ENCODE assay signal across 25 mouse cellular contexts in genomic region chr17:31222810-31223310, GRCm38 (mm10). TPM values are rescaled to one million over a fixed set of nuclear protein-coding genes. Genes with fewer than 3 reads are reported as not detected.
DNase-seq lines count a peak whose midpoint lies in the region; ATAC-seq and TF ChIP-seq lines count a peak whose summit lies in the region.
"Had no signal": no experiment of that assay in that cellular context is flagged by ENCODE, and none has a peak within 500 bp of the region (broad histone marks: within the 10 kb centered on the region; RNA-seq: fewer than 3 reads in every experiment).

No protein-coding gene starts in this region.

- peak; percentile 39; the same call in 1 of the 2 replicates for ATAC-seq in lung, embryonic 15.5 days (ENCODE audit: borderline replicate concordance, extremely low read depth, low FRiP score, low TSS enrichment)
- ATAC-seq in lung, postnatal 0 days: no peak
- 0 out of 2 replicates have a peak, but pooled peaks have one; percentile 15 for ATAC-seq in common myeloid progenitor, adult 5-6 weeks (replicated peaks; ENCODE audit: low read depth, poor library complexity, severe bottlenecking)
- ATAC-seq in liver, postnatal 0 days: peak; percentile 33; the same call in 1 of the 2 replicates
- ATAC-seq: forebrain, embryonic 16.5 days; hindbrain, postnatal 0 days; midbrain, embryonic 13.5 days had no signal

- peaks cover 29% of the 10 kb centered on the region; the same call in 1 of the 2 replicates for H3K4me1 ChIP-seq in lung, embryonic 15.5 days
- no peaks in the 10 kb centered on the region; the same call in 1 of the 2 replicates for H3K4me1 ChIP-seq in lung, postnatal 0 days (ENCODE audit: insufficient read depth, low read depth, low read length)
- peaks cover 18% of the 10 kb centered on the region for H3K4me1 ChIP-seq in liver, postnatal 0 days (ENCODE audit: insufficient read depth)
- H3K4me1 ChIP-seq: heart, embryonic 13.5 days; limb, embryonic 15.5 days; midbrain, embryonic 13.5 days had no signal

- H3K27me3 ChIP-seq in lung, embryonic 15.5 days: no peaks in the 10 kb centered on the region
- no peaks in the 10 kb centered on the region for H3K27me3 ChIP-seq in lung, postnatal 0 days (replicated peaks; ENCODE audit: insufficient read depth, low read length)
- H3K27me3 ChIP-seq in liver, postnatal 0 days (ENCODE audit: insufficient read depth, low read length): no peaks in the 10 kb centered on the region
- H3K27me3 ChIP-seq: midbrain, embryonic 13.5 days had no signal

- H3K4me3 ChIP-seq in lung, embryonic 15.5 days: no peak overlapping the region
- H3K4me3 ChIP-seq in lung, postnatal 0 days (ENCODE audit: low read depth, low read length): no peak overlapping the region
- no peak overlapping the region for H3K4me3 ChIP-seq in liver, postnatal 0 days (ENCODE audit: low read depth, low read length)
- H3K4me3 ChIP-seq: heart, embryonic 13.5 days; limb, embryonic 15.5 days; midbrain, embryonic 13.5 days; myocyte had no signal

- WGBS in lung, embryonic 15.5 days: 26% methylated on average over 4 of the region's 4 CpGs
- 20% methylated on average over 4 of the region's 4 CpGs for WGBS in lung, postnatal 0 days
- WGBS in liver, postnatal 0 days (ENCODE audit: insufficient replicate concordance): 54% methylated on average over 4 of the region's 4 CpGs

- no peak for DNase-seq in lung, postnatal 0 days (ENCODE audit: low spot score)
- DNase-seq in liver, postnatal 0 days: no peak
- DNase-seq in thymus, postnatal 36 days: peak; percentile 44 to 51
- no peak for DNase-seq in adrenal gland, adult 8-10 months
- DNase-seq in gastrocnemius, adult 18-20 months (ENCODE audit: low spot score): no peak
- DNase-seq: cerebellum, adult 11 months; cerebellum, postnatal 36 days; heart, postnatal 4 days; kidney, adult 2 months; kidney, postnatal 14 days; lung, postnatal 4 days; right cerebral cortex, postnatal 4 days had no signal

- H3K9ac ChIP-seq in lung, embryonic 15.5 days: no peak overlapping the region
- H3K9ac ChIP-seq in lung, postnatal 0 days (replicated peaks; ENCODE audit: low read depth): no peak overlapping the region
- no peak overlapping the region for H3K9ac ChIP-seq in liver, postnatal 0 days (replicated peaks)
- H3K9ac ChIP-seq: heart, embryonic 13.5 days; limb, embryonic 15.5 days; midbrain, embryonic 13.5 days had no signal

- H3K27ac ChIP-seq in lung, embryonic 15.5 days: no peak overlapping the region
- no peak overlapping the region for H3K27ac ChIP-seq in lung, postnatal 0 days (ENCODE audit: low read length)
- H3K27ac ChIP-seq in liver, postnatal 0 days (ENCODE audit: low read depth): peak overlapping the region; percentile 34; the same call in 1 of the 2 replicates
- H3K27ac ChIP-seq: heart, embryonic 13.5 days; hindbrain, postnatal 0 days; limb, embryonic 15.5 days; midbrain, embryonic 13.5 days had no signal

- no peak for TF ChIP-seq CTCF in lung, postnatal 0 days (IDR thresholded peaks at IDR 0.05)
- no peak for TF ChIP-seq CTCF in liver, postnatal 0 days (IDR thresholded peaks at IDR 0.05; ENCODE audit: low read depth)

- H3K9me3 ChIP-seq in lung, embryonic 15.5 days: no peaks in the 10 kb centered on the region
- no peaks in the 10 kb centered on the region for H3K9me3 ChIP-seq in lung, postnatal 0 days (ENCODE audit: low read length)
- H3K9me3 ChIP-seq in liver, postnatal 0 days (ENCODE audit: low read length): no peaks in the 10 kb centered on the region
- H3K9me3 ChIP-seq: heart, embryonic 13.5 days; limb, embryonic 15.5 days; midbrain, embryonic 13.5 days had no signal

- TF ChIP-seq EP300 in lung, postnatal 0 days (IDR thresholded peaks at IDR 0.05): no peak
- TF ChIP-seq EP300 in liver, postnatal 0 days (IDR thresholded peaks at IDR 0.05; ENCODE audit: low read depth): no peak

- no peaks in the 10 kb centered on the region for H3K36me3 ChIP-seq in lung, embryonic 15.5 days
- H3K36me3 ChIP-seq in lung, postnatal 0 days (ENCODE audit: insufficient read depth, low read length): no peaks in the 10 kb centered on the region
- no peaks in the 10 kb centered on the region; the same call in 1 of the 2 replicates for H3K36me3 ChIP-seq in liver, postnatal 0 days (replicated peaks; ENCODE audit: insufficient read depth, low read length)
- H3K36me3 ChIP-seq: heart, embryonic 13.5 days; limb, embryonic 15.5 days; midbrain, embryonic 13.5 days had no signal

- H3K4me2 ChIP-seq in lung, embryonic 15.5 days: no peak overlapping the region
- no peak overlapping the region for H3K4me2 ChIP-seq in lung, postnatal 0 days (replicated peaks; ENCODE audit: low read depth, low read length)
- no peak overlapping the region for H3K4me2 ChIP-seq in liver, postnatal 0 days (ENCODE audit: low read depth, low read length)
- H3K4me2 ChIP-seq: heart, embryonic 13.5 days; limb, embryonic 15.5 days; midbrain, embryonic 13.5 days had no signal

RNA-seq across cellular contexts. Expression of gene Ubash3a, which starts 15.2 kb away (rescaled TPM):
- polyA plus RNA-seq in lung, embryonic 15.5 days (2015; fragmentation: Nextera tagmentation; extraction: Ambion mirVana): 0.36 and 2.0 TPM in 2 replicates
- 0.11 and 0.38 TPM in 2 replicates for polyA plus RNA-seq in lung, postnatal 0 days (2015; fragmentation: Nextera tagmentation; extraction: Ambion mirVana)
- total RNA-seq in common myeloid progenitor, adult 5-6 weeks (2017): 35.5 and 37.7 TPM in 2 replicates
- 4.2 and 4.6 TPM in 2 replicates for polyA plus RNA-seq in liver, postnatal 0 days (2015; fragmentation: Nextera tagmentation; extraction: Ambion mirVana)
- under 1 TPM; 0.12 to 0.51 (median 0.31) TPM for total RNA-seq in adrenal gland, adult 8-10 months (2022)
- not detected for total RNA-seq in gastrocnemius, adult 18-20 months (2021)
- polyA plus RNA-seq: forebrain, embryonic 16.5 days; hindbrain, postnatal 0 days; myocyte had no signal

RNA-seq across cellular contexts. Expression of gene Tmprss3, which starts 24.1 kb away (rescaled TPM):
- 0.06 TPM in 1 of 2 replicates, not detected in the other for polyA plus RNA-seq in lung, embryonic 15.5 days (2015; fragmentation: Nextera tagmentation; extraction: Ambion mirVana)
- polyA plus RNA-seq in lung, postnatal 0 days (2015; fragmentation: Nextera tagmentation; extraction: Ambion mirVana): not detected in 2 replicates
- 2.9 and 4.2 TPM in 2 replicates for total RNA-seq in common myeloid progenitor, adult 5-6 weeks (2017)
- polyA plus RNA-seq in liver, postnatal 0 days (2015; fragmentation: Nextera tagmentation; extraction: Ambion mirVana): 0.62 and 0.73 TPM in 2 replicates
- total RNA-seq in adrenal gland, adult 8-10 months (2022): not detected
- not detected for total RNA-seq in gastrocnemius, adult 18-20 months (2021)
- total RNA-seq: adrenal gland, adult 2 months; heart, postnatal 4 days; layer of hippocampus, postnatal 10 days had no signal
- polyA plus RNA-seq: adrenal gland, adult 2 months; embryonic facial prominence, embryonic 11.5 days; forebrain, embryonic 16.5 days; heart, embryonic 13.5 days; midbrain, embryonic 13.5 days; myocyte had no signal

RNA-seq across cellular contexts. Expression of gene Rsph1, which starts 54.3 kb away (rescaled TPM):
- polyA plus RNA-seq in lung, embryonic 15.5 days (2015; fragmentation: Nextera tagmentation; extraction: Ambion mirVana): 8.1 and 8.2 TPM in 2 replicates
- 21.4 and 25.2 TPM in 2 replicates for polyA plus RNA-seq in lung, postnatal 0 days (2015; fragmentation: Nextera tagmentation; extraction: Ambion mirVana)
- total RNA-seq in common myeloid progenitor, adult 5-6 weeks (2017): not detected in 2 replicates
- polyA plus RNA-seq in liver, postnatal 0 days (2015; fragmentation: Nextera tagmentation; extraction: Ambion mirVana): 0.90 and 1.0 TPM in 2 replicates
- total RNA-seq in adrenal gland, adult 8-10 months (2022): 10 to 100 TPM in 2 of 4 experiments, 1 to 10 TPM in 2; 3.9 to 14.9 (median 9.1) TPM
- 10 to 100 TPM in 1 of 2 experiments, 1 to 10 TPM in 1; 2.4 to 11.6 TPM for total RNA-seq in gastrocnemius, adult 18-20 months (2021)

RNA-seq across cellular contexts. Expression of gene Tff1, which starts 57.8 kb away (rescaled TPM):
- not detected in 2 replicates for polyA plus RNA-seq in lung, embryonic 15.5 days (2015; fragmentation: Nextera tagmentation; extraction: Ambion mirVana)
- polyA plus RNA-seq in lung, postnatal 0 days (2015; fragmentation: Nextera tagmentation; extraction: Ambion mirVana): not detected in 2 replicates
- total RNA-seq in common myeloid progenitor, adult 5-6 weeks (2017): not detected in 2 replicates
- not detected in 2 replicates for polyA plus RNA-seq in liver, postnatal 0 days (2015; fragmentation: Nextera tagmentation; extraction: Ambion mirVana)
- not detected for total RNA-seq in adrenal gland, adult 8-10 months (2022)
- total RNA-seq in gastrocnemius, adult 18-20 months (2021): not detected
- total RNA-seq: adrenal gland, adult 2 months; granulocyte monocyte progenitor cell, adult 5-6 weeks; heart, postnatal 4 days; hindbrain, postnatal 0 days; layer of hippocampus, postnatal 10 days; neutrophil, adult 5-6 weeks had no signal
- polyA plus RNA-seq: embryonic facial prominence, embryonic 11.5 days; forebrain, embryonic 16.5 days; heart, embryonic 13.5 days; hindbrain, postnatal 0 days; limb, embryonic 15.5 days; midbrain, embryonic 13.5 days had no signal

Comparison
In these comparisons a context has a peak if more than half of its experiments do, and no peak if none do; other contexts are left out.
1. DNase-seq: peak in thymus, postnatal 36 days (2 of 2); none in lung, postnatal 0 days (single experiment), liver, postnatal 0 days (single experiment), adrenal gland, adult 8-10 months (single experiment) and gastrocnemius, adult 18-20 months (single experiment).
2. RNA of gene Ubash3a, which starts 15.2 kb away (total RNA-seq): 35.5 to 37.7 TPM in common myeloid progenitor, adult 5-6 weeks; 0.12 to 0.51 TPM in adrenal gland, adult 8-10 months and not detected in gastrocnemius, adult 18-20 months; every median in the first group is over 10 times any median in the second.